ENCODE assay signal across 21 mouse cellular contexts in genomic region chr19:44304419-44304818, GRCm38 (mm10). TPM values are rescaled to one million over a fixed set of nuclear protein-coding genes. Genes with fewer than 3 reads are reported as not detected.
DNase-seq lines count a peak whose midpoint lies in the region; ATAC-seq and TF ChIP-seq lines count a peak whose summit lies in the region.
"Had no signal": no experiment of that assay in that cellular context is flagged by ENCODE, and none has a peak within 500 bp of the region (broad histone marks: within the 10 kb centered on the region; RNA-seq: fewer than 3 reads in every experiment).

No protein-coding gene starts in this region.

- H3K4me2 ChIP-seq in intestine, embryonic 14.5 days (ENCODE audit: low read length), result no peak overlapping the region
- H3K4me2 ChIP-seq in intestine, embryonic 15.5 days (replicated peaks), result no peak overlapping the region
- no peak overlapping the region; the same call in 1 of the 2 replicates for H3K4me2 ChIP-seq in lung, postnatal 0 days (replicated peaks; ENCODE audit: low read depth, low read length)
- H3K4me2 ChIP-seq in intestine, postnatal 0 days (replicated peaks; ENCODE audit: low read depth), result no peak overlapping the region
- no peak overlapping the region for H3K4me2 ChIP-seq in kidney, embryonic 14.5 days (replicated peaks; ENCODE audit: low read depth, low read length)
- H3K4me2 ChIP-seq: embryonic facial prominence, embryonic 15.5 days; heart, embryonic 13.5 days; hindbrain, embryonic 15.5 days; neural tube, embryonic 12.5 days; stomach, embryonic 15.5 days had no signal

- peaks cover 25% of the 10 kb centered on the region; the same call in 1 of the 2 replicates for H3K4me1 ChIP-seq in intestine, embryonic 14.5 days (replicated peaks; ENCODE audit: control insufficient read depth, insufficient read depth, low read length)
- H3K4me1 ChIP-seq in intestine, embryonic 15.5 days (replicated peaks), result peaks cover 23% of the 10 kb centered on the region
- peaks cover 8% of the 10 kb centered on the region; the same call in 1 of the 2 replicates for H3K4me1 ChIP-seq in lung, postnatal 0 days (ENCODE audit: insufficient read depth, low read depth, low read length)
- peaks cover 19% of the 10 kb centered on the region for H3K4me1 ChIP-seq in embryonic facial prominence, embryonic 10.5 days
- H3K4me1 ChIP-seq in intestine, postnatal 0 days (replicated peaks; ENCODE audit: control insufficient read depth, insufficient read depth, low read length), result 0 out of 2 replicates have a peak, but pooled peaks cover 3% of the 10 kb centered on the region
- H3K4me1 ChIP-seq in kidney, embryonic 14.5 days (ENCODE audit: control insufficient read depth, insufficient read depth, low read length), result peaks cover 21% of the 10 kb centered on the region

- peaks cover 95% of the 10 kb centered on the region for H3K36me3 ChIP-seq in intestine, embryonic 14.5 days (ENCODE audit: control insufficient read depth, insufficient read depth, low read length)
- peaks cover 48% of the 10 kb centered on the region for H3K36me3 ChIP-seq in intestine, embryonic 15.5 days
- peaks cover 60% of the 10 kb centered on the region for H3K36me3 ChIP-seq in lung, postnatal 0 days (ENCODE audit: insufficient read depth, low read length)
- H3K36me3 ChIP-seq in embryonic facial prominence, embryonic 10.5 days (replicated peaks), result peaks cover 99% of the 10 kb centered on the region
- H3K36me3 ChIP-seq in intestine, postnatal 0 days (ENCODE audit: control insufficient read depth, insufficient read depth), result peaks cover 65% of the 10 kb centered on the region
- H3K36me3 ChIP-seq in kidney, embryonic 14.5 days (ENCODE audit: control insufficient read depth, insufficient read depth, low read length), result peaks cover 90% of the 10 kb centered on the region

- no peak for TF ChIP-seq EP300 in lung, postnatal 0 days (IDR thresholded peaks at IDR 0.05)

- no peak overlapping the region for H3K4me3 ChIP-seq in intestine, embryonic 14.5 days (ENCODE audit: low read depth, low read length)
- H3K4me3 ChIP-seq in intestine, embryonic 15.5 days (replicated peaks), result no peak overlapping the region
- H3K4me3 ChIP-seq in lung, postnatal 0 days (ENCODE audit: low read depth, low read length), result no peak overlapping the region
- H3K4me3 ChIP-seq in embryonic facial prominence, embryonic 10.5 days, result no peak overlapping the region
- no peak overlapping the region for H3K4me3 ChIP-seq in intestine, postnatal 0 days (ENCODE audit: low read depth, low read length)
- H3K4me3 ChIP-seq in kidney, embryonic 14.5 days (ENCODE audit: low read length), result no peak overlapping the region
- H3K4me3 ChIP-seq: embryonic facial prominence, embryonic 15.5 days; heart, embryonic 13.5 days; hindbrain, embryonic 15.5 days; megakaryocyte, embryonic 14.5 days; neural tube, embryonic 12.5 days; stomach, embryonic 15.5 days had no signal

- WGBS in intestine, embryonic 14.5 days, result 87% methylated on average over 10 of the region's 10 CpGs
- WGBS in intestine, embryonic 15.5 days, result 80% methylated on average over 10 of the region's 10 CpGs
- WGBS in lung, postnatal 0 days, result 70% methylated on average over 10 of the region's 10 CpGs
- 93% methylated on average over 10 of the region's 10 CpGs for WGBS in embryonic facial prominence, embryonic 10.5 days
- WGBS in intestine, postnatal 0 days, result 71% methylated on average over 10 of the region's 10 CpGs
- 86% methylated on average over 10 of the region's 10 CpGs for WGBS in kidney, embryonic 14.5 days

- ATAC-seq in intestine, embryonic 14.5 days (replicated peaks; ENCODE audit: low FRiP score, low TSS enrichment, low read depth), result no peak
- no peak for ATAC-seq in intestine, embryonic 15.5 days
- ATAC-seq in lung, postnatal 0 days, result no peak
- ATAC-seq in intestine, postnatal 0 days, result no peak
- no peak for ATAC-seq in kidney, embryonic 14.5 days (ENCODE audit: low FRiP score, low TSS enrichment)
- ATAC-seq: Patski had no signal

- TF ChIP-seq CTCF in lung, postnatal 0 days (IDR thresholded peaks at IDR 0.05), result no peak
- no peak for TF ChIP-seq CTCF in intestine, postnatal 0 days (IDR thresholded peaks at IDR 0.05; ENCODE audit: low read depth)

- no peaks in the 10 kb centered on the region for H3K27me3 ChIP-seq in intestine, embryonic 14.5 days (replicated peaks; ENCODE audit: control insufficient read depth, insufficient read depth, low read length)
- H3K27me3 ChIP-seq in intestine, embryonic 15.5 days (replicated peaks), result no peaks in the 10 kb centered on the region
- H3K27me3 ChIP-seq in lung, postnatal 0 days (replicated peaks; ENCODE audit: insufficient read depth, low read length), result no peaks in the 10 kb centered on the region
- H3K27me3 ChIP-seq in embryonic facial prominence, embryonic 10.5 days (replicated peaks; ENCODE audit: low read depth, poor library complexity, severe bottlenecking), result no peaks in the 10 kb centered on the region
- H3K27me3 ChIP-seq in intestine, postnatal 0 days (replicated peaks; ENCODE audit: control insufficient read depth, insufficient read depth, low read length), result no peaks in the 10 kb centered on the region
- H3K27me3 ChIP-seq in kidney, embryonic 14.5 days (ENCODE audit: control insufficient read depth, insufficient read depth, low read length), result no peaks in the 10 kb centered on the region
- H3K27me3 ChIP-seq: embryonic facial prominence, embryonic 15.5 days; heart, embryonic 13.5 days; hindbrain, embryonic 15.5 days; megakaryocyte, embryonic 14.5 days; neural tube, embryonic 12.5 days; Patski; stomach, embryonic 15.5 days had no signal

- peak; percentile 47 for DNase-seq in intestine, embryonic 14.5 days (ENCODE audit: low spot score)
- no peak for DNase-seq in lung, postnatal 0 days (ENCODE audit: low spot score)
- DNase-seq in lung, postnatal 14 days, result no peak
- peak; percentile 8 for DNase-seq in embryonic facial prominence, embryonic 10.5 days (ENCODE audit: low spot score)
- no peak for DNase-seq in right cerebral cortex, adult 18-20 months
- DNase-seq: adrenal gland, adult 8-10 months; kidney, adult 8-10 months; kidney, postnatal 4 days; liver; lung, postnatal 10 days; right cerebral cortex, postnatal 14 days had no signal

- no peak overlapping the region for H3K9ac ChIP-seq in intestine, embryonic 14.5 days (ENCODE audit: low read length)
- no peak overlapping the region for H3K9ac ChIP-seq in intestine, embryonic 15.5 days
- no peak overlapping the region for H3K9ac ChIP-seq in lung, postnatal 0 days (replicated peaks; ENCODE audit: low read depth)
- H3K9ac ChIP-seq in intestine, postnatal 0 days (ENCODE audit: low read depth, low read length), result no peak overlapping the region
- no peak overlapping the region for H3K9ac ChIP-seq in kidney, embryonic 14.5 days (ENCODE audit: low read depth, low read length)
- H3K9ac ChIP-seq: embryonic facial prominence, embryonic 15.5 days; hindbrain, embryonic 15.5 days; neural tube, embryonic 12.5 days; stomach, embryonic 15.5 days had no signal

- no peaks in the 10 kb centered on the region for H3K9me3 ChIP-seq in intestine, embryonic 14.5 days (ENCODE audit: control insufficient read depth, low read length)
- H3K9me3 ChIP-seq in intestine, embryonic 15.5 days, result no peaks in the 10 kb centered on the region
- no peaks in the 10 kb centered on the region for H3K9me3 ChIP-seq in lung, postnatal 0 days (ENCODE audit: low read length)
- no peaks in the 10 kb centered on the region for H3K9me3 ChIP-seq in embryonic facial prominence, embryonic 10.5 days
- H3K9me3 ChIP-seq in intestine, postnatal 0 days (ENCODE audit: control insufficient read depth), result no peaks in the 10 kb centered on the region
- no peaks in the 10 kb centered on the region for H3K9me3 ChIP-seq in kidney, embryonic 14.5 days (ENCODE audit: control insufficient read depth, low read length)
- H3K9me3 ChIP-seq: embryonic facial prominence, embryonic 15.5 days; heart, embryonic 13.5 days; hindbrain, embryonic 15.5 days; megakaryocyte, embryonic 14.5 days; neural tube, embryonic 12.5 days; stomach, embryonic 15.5 days had no signal

- H3K27ac ChIP-seq in intestine, embryonic 14.5 days (ENCODE audit: low read depth), result no peak overlapping the region
- no peak overlapping the region for H3K27ac ChIP-seq in intestine, embryonic 15.5 days
- peak overlapping the region; percentile 26; the same call in 1 of the 2 replicates for H3K27ac ChIP-seq in lung, postnatal 0 days (ENCODE audit: low read length)
- H3K27ac ChIP-seq in embryonic facial prominence, embryonic 10.5 days (replicated peaks), result no peak overlapping the region
- 0 out of 2 replicates have a peak overlapping the region, but pooled peaks have one; percentile 41 for H3K27ac ChIP-seq in intestine, postnatal 0 days (ENCODE audit: low read depth, low read length)
- H3K27ac ChIP-seq in kidney, embryonic 14.5 days (ENCODE audit: low read depth, low read length), result no peak overlapping the region
- H3K27ac ChIP-seq: embryonic facial prominence, embryonic 15.5 days; heart, embryonic 13.5 days; hindbrain, embryonic 15.5 days; neural tube, embryonic 12.5 days; stomach, embryonic 15.5 days had no signal

RNA-seq across cellular contexts. Expression of gene Scd2, which starts 10.9 kb away (rescaled TPM):
- 341 and 386 TPM in 2 replicates for polyA plus RNA-seq in intestine, embryonic 14.5 days (2014; fragmentation: Nextera tagmentation; extraction: Ambion mirVana)
- polyA plus RNA-seq in intestine, embryonic 15.5 days (2015; fragmentation: Nextera tagmentation; extraction: Ambion mirVana), result 417 and 432 TPM in 2 replicates
- polyA plus RNA-seq in lung, postnatal 0 days (2015; fragmentation: Nextera tagmentation; extraction: Ambion mirVana), result 99.3 and 118 TPM in 2 replicates
- 324 and 353 TPM in 2 replicates for polyA plus RNA-seq in embryonic facial prominence, embryonic 10.5 days (2016; fragmentation: Nextera tagmentation; extraction: Ambion mirVana)
- 35.6 and 42.1 TPM in 2 replicates for polyA plus RNA-seq in intestine, postnatal 0 days (2015; fragmentation: Nextera tagmentation; extraction: Ambion mirVana)
- polyA plus RNA-seq in kidney, embryonic 14.5 days (2014; fragmentation: Nextera tagmentation; extraction: Ambion mirVana), result 103 and 205 TPM in 2 replicates

RNA-seq across cellular contexts. Expression of gene Scd4, which starts 28.5 kb away (rescaled TPM):
- polyA plus RNA-seq in intestine, embryonic 14.5 days (2014; fragmentation: Nextera tagmentation; extraction: Ambion mirVana), result 0.08 and 0.20 TPM in 2 replicates
- 0.10 and 0.19 TPM in 2 replicates for polyA plus RNA-seq in intestine, embryonic 15.5 days (2015; fragmentation: Nextera tagmentation; extraction: Ambion mirVana)
- polyA plus RNA-seq in lung, postnatal 0 days (2015; fragmentation: Nextera tagmentation; extraction: Ambion mirVana), result 0.53 and 0.60 TPM in 2 replicates
- 0.05 and 0.10 TPM in 2 replicates for polyA plus RNA-seq in embryonic facial prominence, embryonic 10.5 days (2016; fragmentation: Nextera tagmentation; extraction: Ambion mirVana)
- polyA plus RNA-seq in intestine, postnatal 0 days (2015; fragmentation: Nextera tagmentation; extraction: Ambion mirVana), result 0.04 TPM in 1 of 2 replicates, not detected in the other
- polyA plus RNA-seq in kidney, embryonic 14.5 days (2014; fragmentation: Nextera tagmentation; extraction: Ambion mirVana), result 0.11 TPM in 1 of 2 replicates, not detected in the other

Comparison
In these comparisons a context has a peak if more than half of its experiments do, and no peak if none do; other contexts are left out.
1. H3K27ac ChIP-seq: peak in lung, postnatal 0 days (single experiment) and intestine, postnatal 0 days (single experiment); none in intestine, embryonic 14.5 days (single experiment), intestine, embryonic 15.5 days (single experiment), embryonic facial prominence, embryonic 10.5 days (single experiment) and kidney, embryonic 14.5 days (single experiment).
2. DNase-seq: peak in intestine, embryonic 14.5 days (single experiment) and embryonic facial prominence, embryonic 10.5 days (single experiment); none in lung, postnatal 0 days (single experiment), lung, postnatal 14 days (single experiment) and right cerebral cortex, adult 18-20 months (single experiment).